Mouse (Mus musculus) cortical plate, adult 2 months (tissue): Measurements from ENCODE around the gene Abcc2.

ENCODE experiments used
- CTCF ChIP-seq: fragments of 200-500 bp; IDR thresholded peaks from 2 replicates; pipeline ENCODE4 v1.5.1; 2011; ENCODE audit warnings: mild to moderate bottlenecking, control low read depth, low read length; ENCODE audit not compliant: insufficient read depth; ENCODE audit errors: extremely low read depth
- POLR2A ChIP-seq: fragments of 200-500 bp; IDR thresholded peaks from 2 replicates; pipeline ENCODE4 v1.6.1; 2011; ENCODE audit warnings: mild to moderate bottlenecking, low read length, control low read depth; ENCODE audit not compliant: insufficient read depth; ENCODE audit errors: extremely low read depth

DNA sequence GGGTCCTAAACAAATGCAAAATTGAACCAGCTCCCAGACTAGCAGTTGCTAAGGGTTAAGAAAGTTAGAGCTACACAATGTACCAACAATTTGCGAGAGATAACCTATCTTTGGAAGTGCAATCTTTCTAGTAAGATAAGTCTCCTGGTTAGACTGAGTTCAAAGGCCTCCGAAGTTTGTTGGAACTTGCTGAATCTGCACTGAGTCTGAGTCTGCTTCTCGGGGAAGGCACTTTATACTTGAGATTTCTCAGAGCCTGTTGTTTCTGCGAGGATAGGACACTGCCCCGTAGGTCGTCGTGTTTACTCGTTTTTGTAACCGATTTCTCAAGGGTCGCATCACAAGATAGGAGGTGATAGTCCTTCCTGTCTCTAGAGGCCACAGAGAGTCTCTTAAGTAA lies 6.6 kb upstream of the Abcc2 start:
- no peak for TF ChIP-seq POLR2A
- no peak for TF ChIP-seq CTCF
